Mouse (Mus musculus): ENCODE measurements around the gene Adam1a. TPM values are rescaled to one million over a fixed set of nuclear protein-coding genes. Genes with fewer than 3 reads are reported as not detected.

Gene Adam1a
- polyA plus RNA-seq (2012; fragmentation: generic; extraction: Trizol) = 0.77 TPM

DNA sequence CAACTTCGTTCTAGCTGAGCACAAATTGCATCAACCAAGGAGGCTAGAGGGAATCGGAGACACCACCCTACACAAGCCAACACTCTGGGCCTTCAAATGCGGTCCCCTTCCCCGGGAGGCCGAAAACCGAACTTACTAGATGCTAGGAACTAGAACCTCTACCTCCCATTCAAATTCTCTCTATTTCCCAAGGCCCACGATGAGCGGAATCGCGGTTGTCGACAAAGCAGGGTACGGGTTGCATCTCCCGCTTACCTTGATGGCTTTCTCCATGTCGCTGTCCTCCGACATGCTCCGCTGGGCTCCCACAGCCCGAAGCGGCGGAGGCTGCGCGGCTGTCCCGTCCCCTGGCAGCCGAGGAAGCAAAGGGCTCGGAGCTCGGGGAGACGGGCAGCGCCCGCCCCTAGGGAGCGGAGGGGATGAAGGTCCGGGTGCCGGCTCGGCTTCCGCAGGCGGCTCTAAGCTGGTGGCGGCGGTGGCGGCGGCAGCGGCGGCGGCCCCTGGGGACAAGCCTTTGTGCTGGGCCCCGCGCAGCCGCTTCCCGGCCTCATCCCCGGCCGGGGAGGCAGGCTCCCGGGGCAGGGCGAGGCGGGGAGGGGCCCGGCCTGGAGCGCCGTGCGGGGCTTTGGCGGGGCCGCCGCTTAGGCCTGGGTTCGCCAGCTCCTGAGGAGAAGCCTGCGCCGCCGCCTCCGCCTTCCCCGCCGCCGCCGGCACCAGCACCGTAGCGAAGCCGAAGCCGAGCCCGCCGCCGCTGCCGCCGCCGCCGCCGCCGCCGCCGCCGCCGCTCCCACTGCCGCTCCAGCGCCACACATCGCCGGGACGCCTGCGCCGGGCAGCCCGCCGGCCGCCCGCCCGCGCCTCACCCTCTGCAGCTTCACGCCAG, at the start of gene Adam1a, which contains the start of gene Gm42878:
Gene Adam1a, minus strand, starts transcription at position 573 of the 883 bp plus-strand sequence.
Gene Gm42878, minus strand, starts transcription at position 573 of the 883 bp plus-strand sequence.
- Histone ChIP-seq H3K4me3 (peak within 1 kb of the TSS; percentile 60), H3K27me3 (ENCODE audit: control insufficient read depth, insufficient read depth, insufficient read length) (no peaks in the 10 kb centered on the region), H3K36me3 (ENCODE audit: control insufficient read depth, insufficient read depth) (no peaks in the 10 kb centered on the region), H3K79me2 (ENCODE audit: control insufficient read depth, insufficient read depth) (peaks cover 50% of the 10 kb centered on the region), H3ac (ENCODE audit: control insufficient read depth, insufficient read length) (peak within 1 kb of the TSS; percentile 96), H3K4me2 (ENCODE audit: low read depth) (peak within 1 kb of the TSS; percentile 84)
- TF ChIP-seq POLR2AphosphoS2 (IDR thresholded peaks at IDR 0.05; ENCODE audit: insufficient read length, low read depth) (no peak), POLR2A (IDR thresholded peaks at IDR 0.05; ENCODE audit: insufficient read length, low read depth) (no peak), USF1 (IDR thresholded peaks at IDR 0.05; ENCODE audit: low read depth) (no peak), MAX (IDR thresholded peaks at IDR 0.05; ENCODE audit: low read depth) (no peak), TCF3 (IDR thresholded peaks at IDR 0.05; ENCODE audit: insufficient read length, low read depth) (no peak), MYOD1 (IDR thresholded peaks at IDR 0.05; ENCODE audit: control insufficient read depth in 1 of 3, insufficient read length in 2 of 3, low read depth in 2 of 3) (no peak), E2F4 (IDR thresholded peaks at IDR 0.05; ENCODE audit: insufficient read depth) (no peak), TCF12 (IDR thresholded peaks at IDR 0.05; ENCODE audit: insufficient read depth, poor library complexity, severe bottlenecking) (no peak), REST (IDR thresholded peaks at IDR 0.05; ENCODE audit: insufficient read depth, insufficient read length) (no peak), MYOG (IDR thresholded peaks at IDR 0.05; ENCODE audit: control insufficient read depth in 1 of 3, insufficient read depth in 1 of 3, insufficient read length in 2 of 3, low read depth in 2 of 3) (no peak), CEBPB (IDR thresholded peaks at IDR 0.05; ENCODE audit: insufficient read depth, poor library complexity, severe bottlenecking) (no peak), SRF (IDR thresholded peaks at IDR 0.05; ENCODE audit: control insufficient read depth, insufficient read length, low read depth) (no peak)

DNA sequence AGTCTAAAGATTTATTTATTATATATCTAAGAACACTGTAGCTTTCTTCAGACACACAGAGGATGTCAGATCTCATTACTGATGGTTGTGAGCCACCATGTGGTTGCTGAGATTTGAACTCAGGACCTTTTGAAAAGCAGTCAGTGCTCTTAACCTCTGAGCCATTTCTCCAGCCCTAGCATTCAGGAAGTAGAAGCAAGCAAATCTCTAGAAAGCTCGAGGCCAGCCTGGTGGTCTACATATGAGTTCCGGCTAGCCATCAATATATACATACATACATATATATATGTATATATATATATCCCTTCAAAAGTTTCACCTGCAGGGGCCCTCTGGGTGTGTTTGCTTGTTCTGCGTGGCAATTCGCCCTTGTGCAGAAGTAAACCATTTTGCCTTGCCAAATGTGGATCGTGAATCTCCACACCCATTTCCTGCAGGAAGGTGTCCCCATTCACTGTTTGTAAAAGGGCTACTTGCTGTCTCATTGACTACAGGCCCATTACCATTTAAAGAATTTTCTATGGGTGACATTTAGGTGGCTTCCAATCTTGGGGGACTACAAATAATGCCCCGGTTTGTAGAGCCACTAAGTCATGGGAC, 49.5 kb upstream of the Adam1a start:
- Histone ChIP-seq H3K27me3 (ENCODE audit: control insufficient read depth, insufficient read depth, insufficient read length) (no peaks in the 10 kb centered on the region), H3ac (ENCODE audit: control insufficient read depth, insufficient read length) (no peak overlapping the region), H3K4me3 (peak overlapping the region; percentile 66), H3K79me2 (ENCODE audit: control insufficient read depth, insufficient read depth) (no peaks in the 10 kb centered on the region), H3K36me3 (ENCODE audit: control insufficient read depth, insufficient read depth) (no peaks in the 10 kb centered on the region), H3K4me2 (ENCODE audit: low read depth) (peak overlapping the region; percentile 98)
- TF ChIP-seq MYOD1 (IDR thresholded peaks at IDR 0.05; ENCODE audit: control insufficient read depth in 1 of 3, insufficient read length in 2 of 3, low read depth in 2 of 3) = no peak

DNA sequence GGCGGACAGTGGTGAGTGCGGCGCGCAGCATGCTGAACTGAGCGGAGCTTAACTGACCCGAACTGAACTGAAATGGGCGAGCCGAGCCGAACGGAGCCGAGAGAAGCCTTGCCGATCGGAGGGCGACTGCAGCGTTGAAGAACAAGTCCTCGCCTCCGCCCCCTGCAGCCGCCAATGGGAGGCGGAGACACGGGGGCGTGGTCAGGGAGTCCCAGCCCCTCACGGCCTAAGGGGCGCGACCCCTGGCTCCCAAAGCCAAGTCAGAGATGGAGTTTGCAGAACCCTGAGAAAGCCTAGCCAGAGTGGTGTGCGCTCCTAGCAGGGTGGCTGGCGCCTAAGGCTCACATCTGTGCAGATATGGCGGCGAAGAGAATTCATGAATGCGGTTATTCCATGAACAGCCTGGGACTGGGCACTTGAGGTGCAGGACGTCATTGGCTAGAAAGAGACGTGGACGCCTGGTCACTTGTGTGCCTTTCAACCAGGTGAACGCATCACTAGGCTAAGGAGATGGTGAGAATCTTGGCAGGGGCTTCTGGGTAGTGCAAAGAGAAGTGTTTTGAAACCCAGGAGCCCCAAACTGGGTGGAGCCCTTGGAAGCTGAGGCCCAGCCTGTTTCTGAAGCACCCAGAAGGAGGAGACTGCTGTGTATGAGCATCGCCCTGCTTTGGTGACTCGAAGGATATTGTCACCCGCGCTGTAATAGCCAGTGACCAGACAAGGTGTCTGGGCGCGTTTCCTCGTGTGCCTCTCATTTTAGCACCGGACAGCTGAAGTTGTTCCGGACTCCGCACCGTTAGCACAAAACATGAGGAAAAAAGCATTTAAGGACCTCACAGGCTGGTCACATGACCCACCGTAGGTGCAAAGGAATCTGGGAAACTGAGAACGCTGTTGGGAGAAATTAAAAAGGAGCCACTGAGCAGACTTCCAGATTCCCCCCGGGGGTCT, 48.4 kb upstream of the Adam1a start, which contains the start of gene Aldh2:
Gene Aldh2, minus strand, starts transcription at position 374 of the 951 bp plus-strand sequence.
- TF ChIP-seq MYOG (IDR thresholded peaks at IDR 0.05; ENCODE audit: control insufficient read depth in 1 of 3, insufficient read depth in 1 of 3, insufficient read length in 2 of 3, low read depth in 2 of 3) = no peak
- no peak for TF ChIP-seq CEBPB (IDR thresholded peaks at IDR 0.05; ENCODE audit: insufficient read depth, poor library complexity, severe bottlenecking)
- peak; percentile 88 for TF ChIP-seq POLR2AphosphoS2 (IDR thresholded peaks at IDR 0.05; ENCODE audit: insufficient read length, low read depth)
- peak; percentile 95 for TF ChIP-seq POLR2A (IDR thresholded peaks at IDR 0.05; ENCODE audit: insufficient read length, low read depth)
- TF ChIP-seq USF1 (IDR thresholded peaks at IDR 0.05; ENCODE audit: low read depth) = peak; percentile 96
- no peak for TF ChIP-seq MYOD1 (IDR thresholded peaks at IDR 0.05; ENCODE audit: control insufficient read depth in 1 of 3, insufficient read length in 2 of 3, low read depth in 2 of 3)
- peak within 1 kb of the TSS; percentile 88 for H3ac ChIP-seq (ENCODE audit: control insufficient read depth, insufficient read length)
- peak within 1 kb of the TSS; percentile 98 for H3K4me2 ChIP-seq (ENCODE audit: low read depth)
- H3K36me3 ChIP-seq (ENCODE audit: control insufficient read depth, insufficient read depth) = no peaks in the 10 kb centered on the region
- no peaks in the 10 kb centered on the region for H3K79me2 ChIP-seq (ENCODE audit: control insufficient read depth, insufficient read depth)
- peak within 1 kb of the TSS; percentile 66 for H3K4me3 ChIP-seq
- H3K27me3 ChIP-seq (ENCODE audit: control insufficient read depth, insufficient read depth, insufficient read length) = no peaks in the 10 kb centered on the region

DNA sequence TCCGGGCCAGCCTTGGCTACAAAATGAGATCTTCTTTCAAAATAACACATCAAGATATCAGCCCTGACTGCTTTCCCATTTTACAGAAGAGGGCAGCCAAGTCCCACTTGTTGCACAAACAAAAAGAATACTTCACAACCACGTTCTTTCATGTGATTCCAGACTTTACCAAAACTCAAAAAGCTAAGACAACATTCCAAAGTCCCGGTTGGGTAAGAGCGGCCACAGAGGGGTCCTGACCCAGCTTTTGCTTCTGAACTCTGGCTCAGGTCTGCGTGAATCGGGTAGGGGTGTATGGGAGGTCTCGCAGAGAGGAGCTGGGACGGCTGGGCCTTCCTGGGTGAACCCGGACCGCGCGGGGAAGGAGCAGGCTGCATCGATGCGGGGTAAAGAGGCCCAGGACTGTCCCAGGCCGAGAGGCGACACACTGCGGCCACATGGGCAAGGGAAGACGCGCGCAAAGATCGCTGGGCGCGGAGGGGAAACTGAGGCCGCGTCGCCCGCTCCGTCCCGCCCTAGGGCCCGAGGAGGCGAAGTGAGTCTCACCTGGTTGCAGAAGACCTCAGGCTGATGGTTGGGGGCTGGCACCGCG, 47.6 kb upstream of the Adam1a start:
- no peaks in the 10 kb centered on the region for H3K27me3 ChIP-seq (ENCODE audit: control insufficient read depth, insufficient read depth, insufficient read length)

More for the DNA sequence above, 47.6 kb upstream of the Adam1a start:
- no peak for TF ChIP-seq USF1 (IDR thresholded peaks at IDR 0.05; ENCODE audit: low read depth)
- no peak for TF ChIP-seq MYOD1 (IDR thresholded peaks at IDR 0.05; ENCODE audit: control insufficient read depth in 1 of 3, insufficient read length in 2 of 3, low read depth in 2 of 3)
- no peak for TF ChIP-seq TCF12 (IDR thresholded peaks at IDR 0.05; ENCODE audit: insufficient read depth, poor library complexity, severe bottlenecking)
- no peak for TF ChIP-seq E2F4 (IDR thresholded peaks at IDR 0.05; ENCODE audit: insufficient read depth)
- no peak for TF ChIP-seq REST (IDR thresholded peaks at IDR 0.05; ENCODE audit: insufficient read depth, insufficient read length)
- H3ac ChIP-seq (ENCODE audit: control insufficient read depth, insufficient read length) = peak overlapping the region; percentile 88
- H3K79me2 ChIP-seq (ENCODE audit: control insufficient read depth, insufficient read depth) = no peaks in the 10 kb centered on the region
- no peaks in the 10 kb centered on the region for H3K36me3 ChIP-seq (ENCODE audit: control insufficient read depth, insufficient read depth)
- peak overlapping the region; percentile 66 for H3K4me3 ChIP-seq
- peak overlapping the region; percentile 98 for H3K4me2 ChIP-seq (ENCODE audit: low read depth)
